Mouse (Mus musculus) limb, embryonic 10.5 days (tissue): Measurements from ENCODE around the gene Stag1. TPM values are rescaled to one million over a fixed set of nuclear protein-coding genes. Genes with fewer than 3 reads are reported as not detected.

ENCODE experiments used
- DNase-seq: peaks from one replicate; pipeline ENCODE4 v3.0.0-alpha.2; 2017; ENCODE audit warnings: low spot score
- H3K27ac ChIP-seq: fragments of 300-500 bp; sonication (generic); 2 replicates; pipeline ENCODE4 v1.5.1; 2016; ENCODE audit warnings: mild to moderate bottlenecking
- H3K27me3 ChIP-seq: fragments of 300-500 bp; sonication (generic); 2 replicates; pipeline ENCODE4 v1.6.1; 2016; ENCODE audit warnings: low read depth, mild to moderate bottlenecking; ENCODE audit not compliant: poor library complexity, severe bottlenecking
- H3K36me3 ChIP-seq: fragments of 300-500 bp; sonication (generic); 2 replicates; pipeline ENCODE4 v1.6.1; 2016; ENCODE audit warnings: mild to moderate bottlenecking, moderate library complexity
- H3K4me1 ChIP-seq: fragments of 300-500 bp; sonication (generic); 2 replicates; pipeline ENCODE4 v1.6.1; 2016
- H3K4me3 ChIP-seq: fragments of 300-500 bp; sonication (generic); 2 replicates; pipeline ENCODE4 v1.5.1; 2016; ENCODE audit warnings: mild to moderate bottlenecking, moderate library complexity
- H3K9me3 ChIP-seq: fragments of 300-500 bp; sonication (generic); replicated peaks from 2 replicates; pipeline ENCODE4 v1.6.1; 2016; ENCODE audit warnings: mild to moderate bottlenecking
- WGBS: fragments of 180-500 bp; shearing (Covaris S2); methylation state at CpG from one replicate; pipeline ENCODE4 v1.1.7; 2016; 5-methylcytosine and 5-hydroxymethylcytosine counted together
- polyA plus RNA-seq: library from polyadenylated mRNA; unstranded; fragments of >200 nt; fragmentation: Nextera tagmentation; extraction: Ambion mirVana; gene quantifications from 2 replicates; pipeline ENCODE4 v1.2.1, GENCODE M21; 2016

The Stag1 gene
- polyA plus RNA-seq, 1 experiment from 2014 or later, result 57.2 TPM

- H3K4me3 ChIP-seq, result no peak overlapping the region
- H3K36me3 ChIP-seq, result peaks cover 73% of the 10 kb centered on the region
- WGBS, result 92% methylated on average over 4 of the region's 4 CpGs
- H3K27me3 ChIP-seq, result no peaks in the 10 kb centered on the region
- no peak for DNase-seq
- no peaks in the 10 kb centered on the region for H3K9me3 ChIP-seq
- H3K27ac ChIP-seq, result no peak overlapping the region
- no peaks in the 10 kb centered on the region for H3K4me1 ChIP-seq
These were observed 353.9 kb downstream of the Stag1 start for GRCm38 (mm10) chr9:100951481-100951880.

GRCm38 (mm10) chr9:100962903-100963427 is 365.4 kb downstream of the Stag1 start:
- Histone ChIP-seq H3K9me3 (no peaks in the 10 kb centered on the region), H3K4me1 (no peaks in the 10 kb centered on the region), H3K36me3 (peaks cover 23% of the 10 kb centered on the region), H3K27ac (no peak overlapping the region), H3K27me3 (no peaks in the 10 kb centered on the region), H3K4me3 (no peak overlapping the region)
- WGBS, result 83% methylated on average over 5 of the region's 5 CpGs
- no peak for DNase-seq

GRCm38 (mm10) chr9:100963428-100963912 is 365.9 kb downstream of the Stag1 start:
- Histone ChIP-seq H3K36me3 (peaks cover 18% of the 10 kb centered on the region), H3K9me3 (no peaks in the 10 kb centered on the region), H3K4me3 (no peak overlapping the region), H3K27me3 (no peaks in the 10 kb centered on the region), H3K4me1 (no peaks in the 10 kb centered on the region), H3K27ac (no peak overlapping the region)
- 85% methylated on average over 1 of the region's 1 CpGs for WGBS
- no peak for DNase-seq

GRCm38 (mm10) chr9:100964106-100964505 is 366.5 kb downstream of the Stag1 start:
- Histone ChIP-seq H3K4me3 (no peak overlapping the region), H3K27ac (no peak overlapping the region), H3K36me3 (peaks cover 12% of the 10 kb centered on the region), H3K4me1 (no peaks in the 10 kb centered on the region), H3K9me3 (no peaks in the 10 kb centered on the region), H3K27me3 (no peaks in the 10 kb centered on the region)
- no peak for DNase-seq
- 81% methylated on average over 4 of the region's 4 CpGs for WGBS

- DNase-seq, result no peak
- no peaks in the 10 kb centered on the region for H3K36me3 ChIP-seq
- H3K4me3 ChIP-seq, result no peak overlapping the region
- H3K4me1 ChIP-seq, result no peaks in the 10 kb centered on the region
- H3K9me3 ChIP-seq, result no peaks in the 10 kb centered on the region
- no peaks in the 10 kb centered on the region for H3K27me3 ChIP-seq
- no peak overlapping the region for H3K27ac ChIP-seq
- 91% methylated on average over 2 of the region's 2 CpGs for WGBS
These were observed 371.9 kb downstream of the Stag1 start for GRCm38 (mm10) chr9:100969461-100969860.

GRCm38 (mm10) chr9:100978666-100979065 is 381.1 kb downstream of the Stag1 start:
- Histone ChIP-seq H3K27ac (no peak overlapping the region), H3K9me3 (no peaks in the 10 kb centered on the region), H3K36me3 (no peaks in the 10 kb centered on the region), H3K4me1 (no peaks in the 10 kb centered on the region), H3K27me3 (no peaks in the 10 kb centered on the region), H3K4me3 (no peak overlapping the region)
- 91% methylated on average over 5 of the region's 5 CpGs for WGBS
- no peak for DNase-seq

GRCm38 (mm10) chr9:100979260-100979659 is 381.7 kb downstream of the Stag1 start:
- WGBS, result 92% methylated on average over 5 of the region's 5 CpGs
- H3K27ac ChIP-seq, result no peak overlapping the region
- H3K4me1 ChIP-seq, result no peaks in the 10 kb centered on the region
- H3K4me3 ChIP-seq, result no peak overlapping the region
- no peaks in the 10 kb centered on the region for H3K27me3 ChIP-seq
- H3K36me3 ChIP-seq, result 0 out of 2 replicates have a peak, but pooled peaks cover under 1% of the 10 kb centered on the region
- no peak for DNase-seq
- no peaks in the 10 kb centered on the region for H3K9me3 ChIP-seq

- 94% methylated on average over 7 of the region's 7 CpGs for WGBS
- Histone ChIP-seq H3K4me1 (no peaks in the 10 kb centered on the region), H3K27me3 (no peaks in the 10 kb centered on the region), H3K9me3 (no peaks in the 10 kb centered on the region), H3K4me3 (no peak overlapping the region), H3K36me3 (peaks cover 7% of the 10 kb centered on the region), H3K27ac (no peak overlapping the region)
- DNase-seq, result no peak
These were observed 385.2 kb downstream of the Stag1 start for GRCm38 (mm10) chr9:100982786-100983185.

GRCm38 (mm10) chr9:100984381-100985310 is 387.0 kb downstream of the Stag1 start:
- Histone ChIP-seq H3K36me3 (peaks cover 13% of the 10 kb centered on the region), H3K27me3 (no peaks in the 10 kb centered on the region), H3K27ac (no peak overlapping the region), H3K9me3 (peaks cover 5% of the 10 kb centered on the region; the same call in 1 of the 2 replicates), H3K4me3 (no peak overlapping the region), H3K4me1 (no peaks in the 10 kb centered on the region)
- 96% methylated on average over 25 of the region's 25 CpGs for WGBS
- no peak for DNase-seq

GRCm38 (mm10) chr9:100987006-100987405 is 389.4 kb downstream of the Stag1 start:
- Histone ChIP-seq H3K36me3 (peaks cover 14% of the 10 kb centered on the region), H3K4me1 (no peaks in the 10 kb centered on the region), H3K27ac (no peak overlapping the region), H3K9me3 (peaks cover 5% of the 10 kb centered on the region; the same call in 1 of the 2 replicates), H3K4me3 (no peak overlapping the region), H3K27me3 (no peaks in the 10 kb centered on the region)
- no peak for DNase-seq
- WGBS, result 94% methylated on average over 5 of the region's 5 CpGs

GRCm38 (mm10) chr9:100987850-100988249 is 390.3 kb downstream of the Stag1 start:
- no peaks in the 10 kb centered on the region for H3K27me3 ChIP-seq
- H3K9me3 ChIP-seq, result peaks cover 5% of the 10 kb centered on the region; the same call in 1 of the 2 replicates
- DNase-seq, result no peak
- no peak overlapping the region for H3K4me3 ChIP-seq
- H3K4me1 ChIP-seq, result no peaks in the 10 kb centered on the region
- H3K36me3 ChIP-seq, result peaks cover 14% of the 10 kb centered on the region
- WGBS, result 93% methylated on average over 3 of the region's 3 CpGs
- no peak overlapping the region for H3K27ac ChIP-seq

- Histone ChIP-seq H3K27me3 (no peaks in the 10 kb centered on the region), H3K9me3 (peaks cover 5% of the 10 kb centered on the region; the same call in 1 of the 2 replicates), H3K36me3 (peaks cover 25% of the 10 kb centered on the region), H3K4me3 (no peak overlapping the region), H3K27ac (no peak overlapping the region), H3K4me1 (no peaks in the 10 kb centered on the region)
- 90% methylated on average over 5 of the region's 5 CpGs for WGBS
- DNase-seq, result no peak
These were observed 393.0 kb downstream of the Stag1 start for GRCm38 (mm10) chr9:100990609-100991008.

- WGBS, result 96% methylated on average over 2 of the region's 2 CpGs
- no peak for DNase-seq
These were observed 393.7 kb downstream of the Stag1 start for GRCm38 (mm10) chr9:100991321-100991720.

More at GRCm38 (mm10) chr9:100991321-100991720, 393.7 kb downstream of the Stag1 start:
- no peak overlapping the region for H3K27ac ChIP-seq
- no peaks in the 10 kb centered on the region for H3K27me3 ChIP-seq
- H3K4me1 ChIP-seq, result no peaks in the 10 kb centered on the region
- H3K36me3 ChIP-seq, result peaks cover 25% of the 10 kb centered on the region
- no peak overlapping the region for H3K4me3 ChIP-seq
- peaks cover 5% of the 10 kb centered on the region; the same call in 1 of the 2 replicates for H3K9me3 ChIP-seq
